Mouse (Mus musculus) limb, embryonic 11.5 days (tissue): ENCODE measurements around the gene Stk32c. TPM values are rescaled to one million over a fixed set of nuclear protein-coding genes. Genes with fewer than 3 reads are reported as not detected.

Experiments used
- ATAC-seq: fragments of 200-750 bp; cut with Nextera tagmentation; 2 replicates; pipeline ENCODE4 v1.8.0; 2017; ENCODE audit warnings: low read depth; ENCODE audit not compliant: insufficient number of reproducible peaks, low FRiP score, low TSS enrichment
- DNase-seq: peaks from one replicate; pipeline ENCODE4 v3.0.0-alpha.2; 2015; ENCODE audit warnings: low spot score
- H3K27ac ChIP-seq: fragments of 300-500 bp; sonication (generic); replicated peaks from 2 replicates; pipeline ENCODE4 v1.5.1; 2014; ENCODE audit warnings: low read depth, mild to moderate bottlenecking, low read length
- H3K27me3 ChIP-seq: fragments of 300-500 bp; sonication (generic); 2 replicates; pipeline ENCODE4 v1.6.1; 2014; ENCODE audit warnings: mild to moderate bottlenecking, low read length, mixed read lengths; ENCODE audit not compliant: control insufficient read depth, insufficient read depth
- H3K36me3 ChIP-seq: fragments of 300-500 bp; sonication (generic); 2 replicates; pipeline ENCODE4 v1.6.1; 2014; ENCODE audit warnings: mild to moderate bottlenecking, low read length, moderate library complexity, mixed read lengths; ENCODE audit not compliant: control insufficient read depth, insufficient read depth
- H3K4me1 ChIP-seq: fragments of 300-500 bp; sonication (generic); 2 replicates; pipeline ENCODE4 v1.6.1; 2014; ENCODE audit warnings: low read length, mixed read lengths; ENCODE audit not compliant: control insufficient read depth, insufficient read depth
- H3K4me2 ChIP-seq: fragments of 300-500 bp; sonication (generic); 2 replicates; pipeline ENCODE4 v1.6.1; 2014; ENCODE audit warnings: low read depth, mild to moderate bottlenecking, moderate library complexity; ENCODE audit not compliant: severe bottlenecking
- H3K4me3 ChIP-seq: fragments of 300-500 bp; sonication (generic); 2 replicates; pipeline ENCODE4 v1.5.1; 2014; ENCODE audit warnings: low read depth, low read length
- H3K9ac ChIP-seq: fragments of 300-500 bp; sonication (generic); 2 replicates; pipeline ENCODE4 v1.6.1; 2014; ENCODE audit warnings: mild to moderate bottlenecking, low read length
- H3K9me3 ChIP-seq: fragments of 300-500 bp; sonication (generic); 2 replicates; pipeline ENCODE4 v1.6.1; 2016; ENCODE audit warnings: low read length; ENCODE audit not compliant: control insufficient read depth
- WGBS: fragments of 180-500 bp; shearing (Covaris S2); extraction: QIAGEN DNeasy Blood & Tissue Kit; methylation state at CpG from one replicate; pipeline ENCODE4 v1.1.7; 2014; 5-methylcytosine and 5-hydroxymethylcytosine counted together
- polyA plus RNA-seq: library from polyadenylated mRNA; unstranded; fragments of >200 nt; fragmentation: Nextera tagmentation; extraction: Ambion mirVana; gene quantifications from 2 replicates; pipeline ENCODE4 v1.2.1, GENCODE M21; 2014

The Stk32c gene
- polyA plus RNA-seq, 1 experiment from 2014 or later: 0.17 TPM

DNA sequence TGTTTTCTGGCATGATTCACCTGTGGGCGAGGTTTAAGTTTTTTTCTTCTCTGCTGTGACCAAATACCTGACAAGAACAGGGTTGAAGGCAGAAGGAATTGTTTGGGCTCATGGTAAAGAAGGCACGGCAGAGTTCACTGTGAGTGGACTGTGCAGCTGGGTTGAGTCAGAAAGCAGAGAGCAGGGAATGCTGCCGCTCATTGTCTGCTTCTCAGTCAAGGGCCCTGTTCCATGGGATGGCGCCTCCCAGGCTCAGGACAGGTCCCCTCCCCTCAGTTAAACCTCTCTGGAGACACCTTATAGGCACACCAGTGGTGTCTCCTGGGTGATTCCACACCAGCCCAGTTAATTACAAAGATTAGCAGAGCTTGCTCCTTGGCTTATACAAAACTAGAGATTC lies 9.2 kb upstream of the Stk32c start:
- Histone ChIP-seq H3K4me2 (no peak overlapping the region), H3K9me3 (no peaks in the 10 kb centered on the region), H3K36me3 (no peaks in the 10 kb centered on the region), H3K27ac (no peak overlapping the region), H3K4me3 (no peak overlapping the region), H3K27me3 (no peaks in the 10 kb centered on the region), H3K4me1 (no peaks in the 10 kb centered on the region), H3K9ac (no peak overlapping the region)
- DNase-seq: no peak
- ATAC-seq: no peak
- 88% methylated on average over 4 of the region's 4 CpGs for WGBS

DNA sequence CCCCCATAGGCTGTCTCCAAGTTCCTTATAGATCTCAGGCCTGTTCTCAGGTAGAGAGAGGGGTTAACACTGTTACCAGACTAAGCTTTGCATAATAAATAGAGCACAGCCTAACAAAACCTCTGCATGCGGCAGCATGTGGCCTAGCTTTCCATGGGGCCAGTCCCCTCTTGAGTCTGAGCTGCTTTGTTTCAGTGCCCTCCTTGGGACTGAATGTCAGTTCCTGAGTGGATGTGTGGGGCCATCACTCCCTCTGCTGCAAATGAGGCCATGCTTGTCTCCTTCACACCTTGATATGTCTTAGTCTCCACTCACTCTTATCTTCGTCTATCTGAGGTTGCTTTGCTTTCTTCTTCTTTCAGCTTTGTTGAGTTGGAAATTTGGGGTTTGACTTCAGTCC lies 8.7 kb upstream of the Stk32c start:
- Histone ChIP-seq H3K4me2 (no peak overlapping the region), H3K9ac (no peak overlapping the region), H3K27me3 (no peaks in the 10 kb centered on the region), H3K27ac (no peak overlapping the region), H3K4me3 (no peak overlapping the region), H3K4me1 (no peaks in the 10 kb centered on the region), H3K9me3 (no peaks in the 10 kb centered on the region), H3K36me3 (no peaks in the 10 kb centered on the region)
- no peak for DNase-seq
- 93% methylated on average over 2 of the region's 2 CpGs for WGBS
- no peak for ATAC-seq

DNA sequence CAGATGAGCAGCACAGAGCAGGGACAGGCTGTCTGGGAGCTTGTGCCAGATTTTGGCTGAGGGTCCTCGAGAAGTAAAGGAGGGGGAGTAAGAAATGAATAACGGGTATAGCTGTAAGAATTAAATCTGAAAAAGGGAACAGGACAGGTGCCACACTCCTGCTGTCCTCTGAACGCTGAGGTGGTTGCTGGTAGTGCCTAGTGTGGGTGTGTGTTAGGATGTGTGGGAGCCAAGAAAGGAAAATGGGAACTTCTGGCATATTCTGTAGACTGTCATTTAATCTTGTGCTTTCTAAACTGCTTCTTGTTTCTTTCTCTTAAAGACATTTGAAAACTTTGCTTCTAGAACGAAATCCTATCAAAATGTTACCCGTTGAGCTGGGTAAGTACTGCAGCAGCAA lies 8.0 kb upstream of the Stk32c start:
- Histone ChIP-seq H3K4me1 (no peaks in the 10 kb centered on the region), H3K27ac (no peak overlapping the region), H3K9ac (no peak overlapping the region), H3K36me3 (no peaks in the 10 kb centered on the region), H3K9me3 (no peaks in the 10 kb centered on the region), H3K27me3 (no peaks in the 10 kb centered on the region), H3K4me3 (no peak overlapping the region), H3K4me2 (no peak overlapping the region)
- DNase-seq (no peak), ATAC-seq (no peak)
- 74% methylated on average over 5 of the region's 5 CpGs for WGBS

DNA sequence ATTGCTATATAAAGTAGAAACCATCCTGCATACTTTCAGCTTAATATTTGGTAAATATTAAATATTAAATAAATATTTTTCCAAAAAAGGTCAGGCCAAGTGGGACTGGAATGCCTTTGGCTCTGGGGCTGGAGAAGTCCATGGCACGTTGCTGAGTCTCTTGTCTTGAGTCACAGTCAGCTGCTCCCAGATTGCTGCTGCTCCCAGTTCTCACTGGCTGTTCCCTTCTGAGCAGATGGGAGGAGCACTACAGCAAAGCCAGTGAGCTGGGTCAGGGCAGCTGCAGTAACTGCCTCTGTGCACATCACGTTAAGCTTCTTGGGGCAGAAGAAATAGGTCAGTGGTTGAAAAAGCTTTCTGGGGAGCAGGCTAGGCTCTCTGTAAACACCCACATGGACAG lies 7.2 kb upstream of the Stk32c start:
- 46% methylated on average over 2 of the region's 2 CpGs for WGBS
- no peak for ATAC-seq
- Histone ChIP-seq H3K9me3 (no peaks in the 10 kb centered on the region), H3K27ac (no peak overlapping the region), H3K9ac (no peak overlapping the region), H3K27me3 (no peaks in the 10 kb centered on the region), H3K4me2 (no peak overlapping the region), H3K36me3 (no peaks in the 10 kb centered on the region), H3K4me1 (no peaks in the 10 kb centered on the region), H3K4me3 (no peak overlapping the region)
- DNase-seq: no peak

DNA sequence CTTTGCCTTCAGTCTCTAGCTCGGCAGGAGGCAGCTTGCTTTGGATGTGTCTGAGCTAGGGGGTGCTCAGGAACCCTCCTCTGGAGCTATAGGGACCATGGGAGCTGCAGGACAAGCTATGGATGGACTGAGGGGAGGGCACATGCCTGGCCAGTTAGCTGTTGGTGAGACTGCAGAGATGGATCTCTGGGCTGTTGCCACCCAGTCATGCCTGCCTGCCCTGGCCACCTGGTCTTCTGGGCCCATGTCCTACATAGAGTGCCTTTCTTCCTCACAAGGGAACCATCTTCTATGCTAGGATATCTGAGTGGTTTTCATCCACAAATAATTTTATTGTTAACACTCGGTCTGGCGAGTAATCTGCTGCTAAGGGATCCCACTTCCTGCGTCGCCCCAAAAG lies 6.4 kb upstream of the Stk32c start:
- Histone ChIP-seq H3K4me1 (no peaks in the 10 kb centered on the region), H3K9ac (no peak overlapping the region), H3K9me3 (no peaks in the 10 kb centered on the region), H3K27me3 (no peaks in the 10 kb centered on the region), H3K27ac (no peak overlapping the region), H3K36me3 (no peaks in the 10 kb centered on the region), H3K4me2 (no peak overlapping the region), H3K4me3 (no peak overlapping the region)
- WGBS: 83% methylated on average over 5 of the region's 5 CpGs
- ATAC-seq (no peak), DNase-seq (no peak)

DNA sequence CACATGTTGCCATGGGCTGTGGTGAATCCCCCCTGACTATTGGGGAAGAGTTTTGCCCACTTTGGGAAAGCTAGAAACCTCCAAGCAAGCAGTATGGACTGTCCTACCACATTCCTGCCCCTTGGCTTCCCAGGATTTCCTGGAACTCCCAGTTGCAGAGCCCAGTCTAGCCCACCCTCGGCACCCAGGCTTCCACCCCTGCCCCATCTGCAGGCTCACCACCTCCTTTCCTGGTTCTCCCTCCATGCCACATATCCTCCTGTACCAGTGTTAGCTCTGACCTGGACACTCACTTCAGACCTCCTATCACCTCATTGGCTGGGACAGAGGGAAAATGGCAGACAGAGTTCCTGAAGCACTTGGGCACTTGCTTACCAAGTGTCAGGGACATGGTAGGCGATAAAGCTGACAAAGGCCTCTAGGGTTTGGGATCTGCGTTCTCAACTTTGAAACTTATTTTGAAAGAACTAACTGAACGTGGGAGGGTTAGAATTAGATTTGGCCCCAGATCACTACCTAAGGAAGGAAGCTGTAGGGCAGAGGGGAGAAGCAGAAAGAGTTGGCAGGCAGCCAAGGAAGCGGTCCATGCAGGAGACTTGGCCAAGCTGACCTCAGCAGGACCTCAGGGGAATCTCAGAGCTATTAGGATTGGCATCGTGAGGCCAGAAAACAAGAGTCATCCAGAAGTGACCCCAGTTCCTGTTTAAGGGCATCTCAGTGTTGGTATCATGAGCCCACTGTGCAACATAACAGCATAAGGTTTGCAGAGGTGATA lies 5.7 kb upstream of the Stk32c start:
- Histone ChIP-seq H3K9ac (no peak overlapping the region), H3K4me2 (no peak overlapping the region), H3K4me1 (no peaks in the 10 kb centered on the region), H3K27ac (no peak overlapping the region), H3K9me3 (no peaks in the 10 kb centered on the region), H3K27me3 (no peaks in the 10 kb centered on the region), H3K4me3 (no peak overlapping the region), H3K36me3 (no peaks in the 10 kb centered on the region)
- no peak for DNase-seq
- WGBS: 75% methylated on average over 6 of the region's 6 CpGs
- ATAC-seq: no peak

DNA sequence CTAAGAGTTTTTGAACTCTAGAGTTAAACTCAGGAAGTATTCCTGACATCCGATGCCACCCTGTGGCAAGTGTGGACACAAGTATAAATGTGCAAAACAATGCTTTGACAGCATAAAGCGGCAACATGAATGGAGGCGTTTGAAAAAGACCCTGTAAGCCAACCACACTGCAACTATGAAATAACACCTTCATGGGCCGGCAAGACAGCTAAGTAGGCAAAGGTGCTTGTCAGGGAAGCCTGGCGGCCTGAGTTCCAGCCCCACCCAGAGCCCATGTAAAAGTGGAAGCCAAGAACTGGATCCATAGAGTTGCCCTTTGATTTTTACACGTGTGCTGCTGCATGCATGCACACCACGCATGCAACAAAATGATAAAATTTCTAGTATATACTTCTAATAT lies 3.9 kb upstream of the Stk32c start:
- H3K4me2 ChIP-seq: no peak overlapping the region
- H3K9me3 ChIP-seq: no peaks in the 10 kb centered on the region
- ATAC-seq: no peak
- H3K27me3 ChIP-seq: no peaks in the 10 kb centered on the region
- no peaks in the 10 kb centered on the region for H3K36me3 ChIP-seq
- no peak overlapping the region for H3K9ac ChIP-seq
- WGBS: 85% methylated on average over 7 of the region's 7 CpGs
- no peaks in the 10 kb centered on the region for H3K4me1 ChIP-seq
- DNase-seq: no peak
- no peak overlapping the region for H3K27ac ChIP-seq
- no peak overlapping the region for H3K4me3 ChIP-seq

DNA sequence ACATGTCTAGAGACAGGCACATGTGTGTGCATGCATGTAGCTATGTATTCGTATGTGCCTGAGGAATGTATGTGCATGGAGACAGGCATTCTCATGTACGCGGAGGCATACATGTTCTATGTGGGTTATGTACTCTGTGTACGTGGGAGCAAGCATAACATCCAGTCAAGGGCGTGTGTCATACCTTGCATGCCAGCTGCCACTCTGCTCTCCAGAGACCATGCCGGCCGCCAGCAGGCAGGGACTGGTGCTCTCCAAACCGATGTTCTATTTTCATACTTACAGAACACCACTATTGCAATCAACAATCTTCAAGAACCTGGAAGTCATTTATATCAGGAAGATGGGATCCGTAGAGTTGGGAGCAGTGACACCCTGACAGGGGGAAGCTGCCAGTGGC lies 3.4 kb upstream of the Stk32c start:
- H3K27ac ChIP-seq: no peak overlapping the region
- ATAC-seq: no peak
- no peaks in the 10 kb centered on the region for H3K36me3 ChIP-seq
- no peaks in the 10 kb centered on the region for H3K9me3 ChIP-seq
- no peak overlapping the region for H3K4me3 ChIP-seq
- WGBS: 93% methylated on average over 9 of the region's 9 CpGs
- no peaks in the 10 kb centered on the region for H3K27me3 ChIP-seq
- no peak overlapping the region for H3K9ac ChIP-seq
- DNase-seq: no peak
- H3K4me1 ChIP-seq: no peaks in the 10 kb centered on the region
- H3K4me2 ChIP-seq: no peak overlapping the region

- H3K9ac ChIP-seq: no peak overlapping the region
- H3K4me2 ChIP-seq: no peak overlapping the region
- no peak overlapping the region for H3K27ac ChIP-seq
- 87% methylated on average over 7 of the region's 7 CpGs for WGBS
- no peaks in the 10 kb centered on the region for H3K4me1 ChIP-seq
- no peaks in the 10 kb centered on the region for H3K9me3 ChIP-seq
- DNase-seq (no peak), ATAC-seq (no peak)
- H3K36me3 ChIP-seq: no peaks in the 10 kb centered on the region
- H3K27me3 ChIP-seq: no peaks in the 10 kb centered on the region
- no peak overlapping the region for H3K4me3 ChIP-seq
Measured at GRCm38 (mm10) chr7:139215946-139216345, 2.8 kb upstream of the Stk32c start.
